In genomic region chr16:95832346-95832739, GRCm38 (mm10) we compare ENCODE assay signal across 10 mouse cellular contexts.
DNase-seq lines count a peak whose midpoint lies in the region; ATAC-seq and TF ChIP-seq lines count a peak whose summit lies in the region.
"Had no signal": no experiment of that assay in that cellular context is flagged by ENCODE, and none has a peak within 500 bp of the region (broad histone marks: within the 10 kb centered on the region; RNA-seq: fewer than 3 reads in every experiment).

No protein-coding gene starts in this region.

- H3K4me1 ChIP-seq in heart, embryonic 11.5 days (ENCODE audit: control insufficient read depth, insufficient read depth, low read length), result peaks cover 13% of the 10 kb centered on the region
- H3K4me1 ChIP-seq in limb, embryonic 14.5 days (ENCODE audit: control insufficient read depth, insufficient read depth, low read length), result peaks cover 34% of the 10 kb centered on the region

- 71% methylated on average over 9 of the region's 9 CpGs for WGBS in heart, embryonic 11.5 days (ENCODE audit: insufficient replicate concordance)
- WGBS in limb, embryonic 14.5 days, result 68% methylated on average over 9 of the region's 9 CpGs

- no peak overlapping the region for H3K4me3 ChIP-seq in heart, embryonic 11.5 days (ENCODE audit: low read depth, low read length)
- H3K4me3 ChIP-seq in limb, embryonic 14.5 days (replicated peaks; ENCODE audit: low read length), result no peak overlapping the region
- H3K4me3 ChIP-seq: liver, embryonic 13.5 days had no signal

- no peaks in the 10 kb centered on the region for H3K9me3 ChIP-seq in heart, embryonic 11.5 days (replicated peaks; ENCODE audit: control insufficient read depth, low read length)
- no peaks in the 10 kb centered on the region for H3K9me3 ChIP-seq in limb, embryonic 14.5 days (ENCODE audit: control insufficient read depth, low read length)
- H3K9me3 ChIP-seq: liver, embryonic 13.5 days had no signal

- ATAC-seq in heart, embryonic 11.5 days (replicated peaks; ENCODE audit: insufficient number of reproducible peaks, low FRiP score, low TSS enrichment), result no peak
- ATAC-seq in limb, embryonic 14.5 days (ENCODE audit: low FRiP score, low read depth), result no peak

- peak overlapping the region; percentile 78; the same call in 1 of the 2 replicates for H3K27ac ChIP-seq in heart, embryonic 11.5 days (ENCODE audit: low read depth, low read length)
- peak overlapping the region; percentile 63 for H3K27ac ChIP-seq in limb, embryonic 14.5 days (replicated peaks; ENCODE audit: low read depth, low read length)
- H3K27ac ChIP-seq: liver, embryonic 13.5 days had no signal

- no peak for TF ChIP-seq POLR2A in limb, embryonic 14.5 days (IDR thresholded peaks at IDR 0.05; ENCODE audit: borderline replicate concordance, extremely low read depth, insufficient read depth, insufficient read length)

- H3K9ac ChIP-seq in heart, embryonic 11.5 days (ENCODE audit: low read depth, low read length), result no peak overlapping the region
- no peak overlapping the region for H3K9ac ChIP-seq in limb, embryonic 14.5 days (ENCODE audit: low read depth, low read length, severe bottlenecking)
- H3K9ac ChIP-seq: liver, embryonic 13.5 days had no signal

- no peaks in the 10 kb centered on the region for H3K27me3 ChIP-seq in heart, embryonic 11.5 days (ENCODE audit: control insufficient read depth, insufficient read depth, low read length)
- H3K27me3 ChIP-seq in limb, embryonic 14.5 days (ENCODE audit: control insufficient read depth, insufficient read depth, low read length), result no peaks in the 10 kb centered on the region
- H3K27me3 ChIP-seq: liver, embryonic 13.5 days had no signal

- H3K4me2 ChIP-seq in heart, embryonic 11.5 days, result no peak overlapping the region
- no peak overlapping the region for H3K4me2 ChIP-seq in limb, embryonic 14.5 days (replicated peaks; ENCODE audit: low read depth, low read length, severe bottlenecking)
- H3K4me2 ChIP-seq: liver, embryonic 13.5 days had no signal

- DNase-seq in heart, adult 9 months (ENCODE audit: low spot score in 2 of 2), result no peak
- peak; percentile 32 for DNase-seq in ovary, postnatal 36 days (ENCODE audit: low spot score)
- DNase-seq in ovary, postnatal 14 days (ENCODE audit: low spot score), result no peak
- DNase-seq in limb, embryonic 14.5 days (ENCODE audit: low spot score), result no peak
- no peak for DNase-seq in thymus, postnatal 10 days (ENCODE audit: low spot score in 2 of 2)
- DNase-seq in embryo, embryonic 10.5 days (ENCODE audit: low spot score), result no peak
- DNase-seq in spleen, adult 12 weeks (ENCODE audit: low spot score), result no peak
- DNase-seq: B cell, adult 2 months; liver, embryonic 13.5 days had no signal

- H3K36me3 ChIP-seq in heart, embryonic 11.5 days (ENCODE audit: control insufficient read depth, insufficient read depth, low read length), result no peaks in the 10 kb centered on the region
- no peaks in the 10 kb centered on the region for H3K36me3 ChIP-seq in limb, embryonic 14.5 days (ENCODE audit: control insufficient read depth, insufficient read depth, low read length)
- H3K36me3 ChIP-seq: liver, embryonic 13.5 days had no signal
